Comparison of ENCODE assay signal across 30 mouse cellular contexts in genomic region chr10:69328029-69328655, GRCm38 (mm10). TPM values are rescaled to one million over a fixed set of nuclear protein-coding genes. Genes with fewer than 3 reads are reported as not detected.
DNase-seq lines count a peak whose midpoint lies in the region; ATAC-seq and TF ChIP-seq lines count a peak whose summit lies in the region.
"Had no signal": no experiment of that assay in that cellular context is flagged by ENCODE, and none has a peak within 500 bp of the region (broad histone marks: within the 10 kb centered on the region; RNA-seq: fewer than 3 reads in every experiment).

No protein-coding gene starts in this region.

- WGBS in neural tube, embryonic 13.5 days = 88% methylated on average over 12 of the region's 12 CpGs
- 83% methylated on average over 12 of the region's 12 CpGs for WGBS in midbrain, embryonic 15.5 days
- 89% methylated on average over 12 of the region's 12 CpGs for WGBS in forebrain, postnatal 0 days

- H3K27ac ChIP-seq in neural tube, embryonic 13.5 days (replicated peaks) = no peak overlapping the region
- peak overlapping the region; percentile 47 for H3K27ac ChIP-seq in ES-Bruce4 (ENCODE audit: insufficient read depth, low read length)
- peak overlapping the region; percentile 47; the same call in 1 of the 2 replicates for H3K27ac ChIP-seq in midbrain, embryonic 15.5 days
- H3K27ac ChIP-seq in forebrain, postnatal 0 days (ENCODE audit: low read depth, low read length) = no peak overlapping the region
- H3K27ac ChIP-seq: embryonic facial prominence, embryonic 12.5 days; hindbrain, embryonic 14.5 days; limb, embryonic 13.5 days; lung, embryonic 15.5 days; neural tube, embryonic 15.5 days; stomach, postnatal 0 days had no signal

- no peak overlapping the region for H3K4me3 ChIP-seq in neural tube, embryonic 13.5 days
- peak overlapping the region; percentile 46 for H3K4me3 ChIP-seq in ES-Bruce4 (ENCODE audit: low read depth, low read length)
- no peak overlapping the region for H3K4me3 ChIP-seq in midbrain, embryonic 15.5 days
- H3K4me3 ChIP-seq in forebrain, postnatal 0 days (ENCODE audit: low read depth, low read length) = no peak overlapping the region
- H3K4me3 ChIP-seq: embryonic facial prominence, embryonic 12.5 days; limb, embryonic 13.5 days; lung, embryonic 15.5 days; neural tube, embryonic 15.5 days had no signal

- H3K36me3 ChIP-seq in neural tube, embryonic 13.5 days = no peaks in the 10 kb centered on the region
- H3K36me3 ChIP-seq in ES-Bruce4 (ENCODE audit: control insufficient read depth, insufficient read depth, low read length, poor library complexity, severe bottlenecking) = no peaks in the 10 kb centered on the region
- H3K36me3 ChIP-seq in midbrain, embryonic 15.5 days (replicated peaks) = no peaks in the 10 kb centered on the region
- no peaks in the 10 kb centered on the region for H3K36me3 ChIP-seq in forebrain, postnatal 0 days (ENCODE audit: insufficient read depth)
- H3K36me3 ChIP-seq: embryonic facial prominence, embryonic 12.5 days; neural tube, embryonic 15.5 days had no signal

- TF ChIP-seq CTCF in ES-Bruce4 (IDR thresholded peaks at IDR 0.05; ENCODE audit: low read depth, low read length) = no peak
- TF ChIP-seq CTCF in forebrain, postnatal 0 days (IDR thresholded peaks at IDR 0.05; ENCODE audit: low read depth) = no peak

- no peaks in the 10 kb centered on the region; the same call in 1 of the 2 replicates for H3K4me1 ChIP-seq in neural tube, embryonic 13.5 days (replicated peaks)
- no peaks in the 10 kb centered on the region for H3K4me1 ChIP-seq in ES-Bruce4 (ENCODE audit: control insufficient read depth, insufficient read depth, low read length)
- H3K4me1 ChIP-seq in midbrain, embryonic 15.5 days = peaks cover 7% of the 10 kb centered on the region
- no peaks in the 10 kb centered on the region for H3K4me1 ChIP-seq in forebrain, postnatal 0 days (ENCODE audit: insufficient read depth)
- H3K4me1 ChIP-seq: embryonic facial prominence, embryonic 12.5 days; limb, embryonic 13.5 days; lung, embryonic 15.5 days had no signal

- no peak overlapping the region for H3K9ac ChIP-seq in neural tube, embryonic 13.5 days
- no peak overlapping the region for H3K9ac ChIP-seq in ES-Bruce4 (ENCODE audit: low read depth, poor library complexity, severe bottlenecking)
- H3K9ac ChIP-seq in midbrain, embryonic 15.5 days = no peak overlapping the region
- H3K9ac ChIP-seq in forebrain, postnatal 0 days = no peak overlapping the region
- H3K9ac ChIP-seq: embryonic facial prominence, embryonic 12.5 days; hindbrain, embryonic 14.5 days; limb, embryonic 13.5 days; lung, embryonic 15.5 days; neural tube, embryonic 15.5 days had no signal

- H3K27me3 ChIP-seq in neural tube, embryonic 13.5 days = no peaks in the 10 kb centered on the region
- H3K27me3 ChIP-seq in ES-Bruce4 (ENCODE audit: control insufficient read depth, insufficient read depth, low read length, poor library complexity, severe bottlenecking) = no peaks in the 10 kb centered on the region
- H3K27me3 ChIP-seq in midbrain, embryonic 15.5 days (replicated peaks) = no peaks in the 10 kb centered on the region
- no peaks in the 10 kb centered on the region for H3K27me3 ChIP-seq in forebrain, postnatal 0 days (ENCODE audit: insufficient read depth, low read length)
- H3K27me3 ChIP-seq: embryonic facial prominence, embryonic 12.5 days; limb, embryonic 13.5 days; lung, embryonic 15.5 days; neural tube, embryonic 15.5 days had no signal

- DNase-seq in neural tube, embryonic 10.5 days (ENCODE audit: extremely low spot score, low spot score) = no peak
- peak; percentile 71 for DNase-seq in R1 (ENCODE audit: low read depth, low spot score)
- DNase-seq in spleen, adult 18-20 months = no peak
- no peak for DNase-seq in forebrain, postnatal 0 days
- DNase-seq in adrenal gland, postnatal 36 days = no peak
- DNase-seq: adrenal gland, postnatal 10 days; B cell, adult 2 months; cerebellum, adult 11 months; cerebellum, adult 9-10 months; embryo, embryonic 11 days; gastrocnemius, postnatal 25 days; heart, adult 11 months; heart, postnatal 36 days; kidney, adult 11 months; kidney, postnatal 14 days; right cerebral cortex, adult 18-20 months had no signal

- H3K4me2 ChIP-seq in neural tube, embryonic 13.5 days = no peak overlapping the region
- H3K4me2 ChIP-seq in midbrain, embryonic 15.5 days = no peak overlapping the region
- no peak overlapping the region for H3K4me2 ChIP-seq in forebrain, postnatal 0 days (ENCODE audit: low read depth)
- H3K4me2 ChIP-seq: embryonic facial prominence, embryonic 12.5 days; heart, embryonic 11.5 days; hindbrain, embryonic 14.5 days; limb, embryonic 13.5 days; liver, embryonic 11.5 days; lung, embryonic 15.5 days; neural tube, embryonic 15.5 days had no signal

- TF ChIP-seq POLR2A in ES-Bruce4 (IDR thresholded peaks at IDR 0.05; ENCODE audit: insufficient read depth, low read length) = no peak

- TF ChIP-seq EP300 in ES-Bruce4 (IDR thresholded peaks at IDR 0.05; ENCODE audit: insufficient read depth, low read depth, low read length) = no peak

- H3K9me3 ChIP-seq in neural tube, embryonic 13.5 days = no peaks in the 10 kb centered on the region
- H3K9me3 ChIP-seq in ES-Bruce4 (replicated peaks; ENCODE audit: control insufficient read depth, insufficient read depth, low read length, poor library complexity, severe bottlenecking) = no peaks in the 10 kb centered on the region
- H3K9me3 ChIP-seq in midbrain, embryonic 15.5 days = no peaks in the 10 kb centered on the region
- H3K9me3 ChIP-seq in forebrain, postnatal 0 days (ENCODE audit: low read length) = no peaks in the 10 kb centered on the region
- H3K9me3 ChIP-seq: embryonic facial prominence, embryonic 12.5 days; limb, embryonic 13.5 days; lung, embryonic 15.5 days; neural tube, embryonic 15.5 days had no signal

- ATAC-seq in neural tube, embryonic 13.5 days (ENCODE audit: low read depth) = 0 out of 2 replicates have a peak, but pooled peaks have one; percentile 43
- ATAC-seq in midbrain, embryonic 15.5 days (replicated peaks) = peak; percentile 50; the same call in 1 of the 2 replicates
- ATAC-seq in forebrain, postnatal 0 days = no peak
- ATAC-seq: forebrain, embryonic 14.5 days had no signal

RNA-seq across cellular contexts. Expression of gene Cdk1, which starts 24.6 kb away (rescaled TPM):
- 91.3 and 119 TPM in 2 replicates for polyA plus RNA-seq in neural tube, embryonic 13.5 days (2015; fragmentation: Nextera tagmentation; extraction: Ambion mirVana)
- 402 and 415 TPM in 2 replicates for polyA plus RNA-seq in ES-Bruce4 (2011; ENCODE audit: insufficient read depth, insufficient read length, low read depth, missing spikeins)
- polyA plus RNA-seq in midbrain, embryonic 15.5 days (2015; fragmentation: Nextera tagmentation; extraction: Ambion mirVana) = 63.0 and 66.4 TPM in 2 replicates
- 44.1 and 51.3 TPM in 2 replicates for total RNA-seq in forebrain, postnatal 0 days (2014; rRNA removed)
- 47.7 and 55.3 TPM in 2 replicates for polyA plus RNA-seq in forebrain, postnatal 0 days (2015; fragmentation: Nextera tagmentation; extraction: Ambion mirVana)
- total RNA-seq in adrenal gland, postnatal 36 days (2021) = 10 to 100 TPM; 12.6 to 12.9 TPM
- total RNA-seq: gastrocnemius, adult 18-20 months; left cerebral cortex, adult 18-20 months had no signal

Comparison
In these comparisons a context has a peak if more than half of its experiments do, and no peak if none do; other contexts are left out.
1. H3K27ac ChIP-seq: peak in ES-Bruce4 (single experiment) and midbrain, embryonic 15.5 days (single experiment); none in neural tube, embryonic 13.5 days (single experiment) and forebrain, postnatal 0 days (single experiment).